Mouse (Mus musculus) mammary gland, adult 2 months (tissue): ENCODE results near the gene Gm9602. TPM values are rescaled to one million over a fixed set of nuclear protein-coding genes. Genes with fewer than 3 reads are reported as not detected.

Source experiments
- polyA plus RNA-seq: library from polyadenylated mRNA; depleted of rRNA; stranded (reverse); fragments of >200 nt; gene quantifications from 2 replicates; pipeline ENCODE4 v1.2.3, GENCODE M21; 2012; ENCODE audit warnings: low replicate concordance; rRNA removed

The Gm9602 gene
- not detected in 2 replicates for polyA plus RNA-seq

DNA sequence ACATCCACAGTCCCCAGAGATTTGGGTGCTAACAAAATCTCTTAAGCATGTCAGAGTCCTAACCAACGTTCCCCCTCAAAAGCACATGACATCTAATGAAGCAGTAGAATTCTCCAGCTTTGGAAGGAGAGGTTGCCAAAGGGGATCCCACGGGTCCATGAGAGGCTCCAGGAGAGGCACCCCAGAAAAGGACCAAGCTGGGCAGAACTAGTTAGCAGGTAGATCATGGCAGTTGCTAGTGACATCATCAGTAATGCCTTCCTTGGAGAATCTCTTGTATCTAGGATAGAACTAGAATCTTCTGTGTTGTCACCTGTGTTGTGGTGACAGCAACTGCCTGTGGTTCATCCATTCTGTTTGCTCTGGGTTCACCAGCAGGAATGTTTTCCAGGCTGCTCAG lies at the start of gene Gm9602:
TSS of gene Gm9602 (plus strand) at position 301 of the 400 bp plus-strand sequence.

Other genes starting within 250 kb of the Gm9602 start
- gene Gm3047, start 220.9 kb upstream of the Gm9602 start, polyA plus RNA-seq, result not detected in 2 replicates
- not detected in 2 replicates for gene Gm8159, start 144.0 kb upstream of the Gm9602 start, polyA plus RNA-seq
- gene Gm3239, start 112.1 kb upstream of the Gm9602 start, polyA plus RNA-seq, result 0.10 TPM in 1 of 2 replicates, not detected in the other
- gene Gm7876, start 67.1 kb upstream of the Gm9602 start, polyA plus RNA-seq, result not detected in 2 replicates
- gene Gm3252, start 49.6 kb upstream of the Gm9602 start, polyA plus RNA-seq, result 0.27 TPM in 1 of 2 replicates, not detected in the other
- gene Gm3269, start 61.8 kb downstream of the Gm9602 start, polyA plus RNA-seq, result not detected in 2 replicates
- not detected in 2 replicates for gene Gm3264, start 79.2 kb downstream of the Gm9602 start, polyA plus RNA-seq
- gene Gm3278, start 116.1 kb downstream of the Gm9602 start, polyA plus RNA-seq, result not detected in 2 replicates
- not detected in 2 replicates for gene Gm8297, start 207.6 kb downstream of the Gm9602 start, polyA plus RNA-seq
- not detected in 2 replicates for gene Gm3298, start 239.6 kb downstream of the Gm9602 start, polyA plus RNA-seq